Mouse (Mus musculus): ENCODE measurements at regions not wholly inside any gene's neighbourhood (a gene's known extent, or its start where the extent isn't known, plus 50 kb on each side); places are given as distances from the start of the nearest gene placed in this dataset.

- DNase-seq (ENCODE audit: low spot score in 2 of 2) = no peak
- intact Hi-C loops (cut with DNase I) = no loop called here
Observed at GRCm38 (mm10) chr6:52476907-52477306, 163.3 kb downstream of the Hibadh start.

GRCm38 (mm10) chr6:52477380-52477779 lies 162.8 kb downstream of the Hibadh start:
- intact Hi-C loops (cut with DNase I) = no loop called here

GRCm38 (mm10) chr6:52478624-52479023 lies 161.6 kb downstream of the Hibadh start:
- DNase-seq (ENCODE audit: low spot score in 2 of 2) = peak in 1 of 2 experiments; percentile 9
- intact Hi-C loops (cut with DNase I) = no loop called here

More at GRCm38 (mm10) chr6:52477380-52477779, 162.8 kb downstream of the Hibadh start:
- DNase-seq (ENCODE audit: low spot score in 2 of 2) = no peak

- intact Hi-C loops (cut with DNase I) = no loop called here
- DNase-seq (ENCODE audit: low spot score in 2 of 2) = no peak
Observed at GRCm38 (mm10) chr6:52479200-52479599, 161.0 kb downstream of the Hibadh start.

GRCm38 (mm10) chr6:52481975-52482374 lies 158.2 kb downstream of the Hibadh start:
- no peak for DNase-seq (ENCODE audit: low spot score in 2 of 2)
- intact Hi-C loops (cut with DNase I) = no loop called here

GRCm38 (mm10) chr6:52486146-52486545 lies 154.0 kb downstream of the Hibadh start:
- intact Hi-C loops (cut with DNase I) = no loop called here
- DNase-seq (ENCODE audit: low spot score in 2 of 2) = no peak

GRCm38 (mm10) chr6:52486655-52487054 lies 153.5 kb downstream of the Hibadh start:
- no peak for DNase-seq (ENCODE audit: low spot score in 2 of 2)
- intact Hi-C loops (cut with DNase I) = no loop called here

- DNase-seq (ENCODE audit: low spot score in 2 of 2) = no peak
- intact Hi-C loops (cut with DNase I) = no loop called here
Observed at GRCm38 (mm10) chr6:52487861-52488260, 152.3 kb downstream of the Hibadh start.

GRCm38 (mm10) chr6:52490264-52490775 lies 149.9 kb downstream of the Hibadh start:
- DNase-seq (ENCODE audit: low spot score in 2 of 2) = no peak

GRCm38 (mm10) chr6:52495301-52495700 lies 144.9 kb downstream of the Hibadh start:
- intact Hi-C loops (cut with DNase I) = no loop called here
- DNase-seq (ENCODE audit: low spot score in 2 of 2) = no peak

More at GRCm38 (mm10) chr6:52490264-52490775, 149.9 kb downstream of the Hibadh start:
- intact Hi-C loops (cut with DNase I) = no loop called here

- no peak for DNase-seq (ENCODE audit: low spot score in 2 of 2)
- intact Hi-C loops (cut with DNase I) = no loop called here
Observed at GRCm38 (mm10) chr6:52495855-52496254, 144.3 kb downstream of the Hibadh start.

Measured in left cerebral cortex, postnatal 36 days (tissue).